Mouse (Mus musculus): ENCODE results near the gene Pik3ca. TPM values are rescaled to one million over a fixed set of nuclear protein-coding genes. Genes with fewer than 3 reads are reported as not detected.

Pik3ca gene
- polyA plus RNA-seq (2014; fragmentation: Nextera tagmentation; extraction: Ambion mirVana): 17.3 and 17.6 TPM in 2 replicates

DNA sequence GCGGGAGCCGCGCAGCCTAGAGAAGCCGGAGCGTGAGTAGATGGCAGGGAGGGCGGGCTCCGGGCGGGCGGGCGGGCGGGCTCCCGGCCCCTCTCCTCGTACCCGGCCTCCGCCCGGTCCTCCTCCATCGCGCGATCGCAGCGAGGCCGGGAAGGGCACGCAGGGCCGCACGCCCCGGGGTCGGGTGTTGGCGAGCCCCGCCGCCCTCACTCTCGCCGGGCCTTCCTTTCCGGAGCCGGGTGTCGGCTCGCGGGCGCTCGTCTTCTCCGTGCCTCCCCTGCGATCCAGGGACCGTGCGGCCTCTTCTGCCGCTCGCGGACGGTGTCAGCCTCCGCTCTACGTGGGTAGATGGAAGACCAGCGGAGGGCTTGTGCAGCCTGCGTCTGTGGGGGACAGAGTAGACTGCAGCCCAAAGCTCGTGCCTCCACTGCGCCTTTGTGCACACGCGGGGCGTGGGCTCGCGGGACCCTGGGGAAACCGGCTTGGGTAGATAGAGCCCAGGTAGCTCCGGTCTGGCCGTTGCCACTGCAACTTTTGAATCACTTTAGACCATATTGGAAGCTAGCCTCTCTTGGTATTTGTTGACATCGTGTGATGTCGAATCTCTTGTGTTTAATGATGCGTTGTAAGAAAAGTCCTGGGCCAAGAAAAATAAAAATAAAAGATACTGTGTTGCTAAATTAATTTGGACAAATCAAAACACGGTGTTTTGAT lies at the start of gene Pik3ca:
Pik3ca (plus strand) TSS at position 211 of the 714 bp plus-strand sequence.
- Histone ChIP-seq H3K4me2 (peak within 1 kb of the TSS; percentile 78), H3K27ac (ENCODE audit: low read depth) (peak within 1 kb of the TSS; percentile 99), H3K9ac (peak within 1 kb of the TSS; percentile 94), H3K4me3 (ENCODE audit: low read depth, low read length) (peak within 1 kb of the TSS; percentile 87), H3K27me3 (ENCODE audit: insufficient read depth, low read length) (no peaks in the 10 kb centered on the region), H3K36me3 (ENCODE audit: insufficient read depth) (no peaks in the 10 kb centered on the region), H3K9me3 (ENCODE audit: low read depth, low read length) (no peaks in the 10 kb centered on the region), H3K4me1 (ENCODE audit: insufficient read depth) (peaks cover 13% of the 10 kb centered on the region; the same call in 1 of the 2 replicates)
- no peak for TF ChIP-seq CTCF (IDR thresholded peaks at IDR 0.05; ENCODE audit: low read depth)
- WGBS: under 1% methylated on average over 59 of the region's 65 CpGs
- DNase-seq (peak; percentile 66), ATAC-seq (ENCODE audit: insufficient read depth) (peak; percentile 62)

- Histone ChIP-seq H3K4me1 (ENCODE audit: insufficient read depth) (no peaks in the 10 kb centered on the region), H3K9ac (no peak overlapping the region), H3K4me3 (ENCODE audit: low read depth, low read length) (no peak overlapping the region), H3K27ac (ENCODE audit: low read depth) (no peak overlapping the region), H3K27me3 (ENCODE audit: insufficient read depth, low read length) (no peaks in the 10 kb centered on the region), H3K4me2 (no peak overlapping the region), H3K36me3 (ENCODE audit: insufficient read depth) (0 out of 2 replicates have a peak, but pooled peaks cover 6% of the 10 kb centered on the region), H3K9me3 (ENCODE audit: low read depth, low read length) (no peaks in the 10 kb centered on the region)
- WGBS: 80% methylated on average over 6 of the region's 6 CpGs
- no peak for TF ChIP-seq CTCF (IDR thresholded peaks at IDR 0.05; ENCODE audit: low read depth)
- no peak for DNase-seq
- no peak for ATAC-seq (ENCODE audit: insufficient read depth)
Observed at GRCm38 (mm10) chr3:32347881-32348280, 49.6 kb upstream of the Pik3ca start.

DNA sequence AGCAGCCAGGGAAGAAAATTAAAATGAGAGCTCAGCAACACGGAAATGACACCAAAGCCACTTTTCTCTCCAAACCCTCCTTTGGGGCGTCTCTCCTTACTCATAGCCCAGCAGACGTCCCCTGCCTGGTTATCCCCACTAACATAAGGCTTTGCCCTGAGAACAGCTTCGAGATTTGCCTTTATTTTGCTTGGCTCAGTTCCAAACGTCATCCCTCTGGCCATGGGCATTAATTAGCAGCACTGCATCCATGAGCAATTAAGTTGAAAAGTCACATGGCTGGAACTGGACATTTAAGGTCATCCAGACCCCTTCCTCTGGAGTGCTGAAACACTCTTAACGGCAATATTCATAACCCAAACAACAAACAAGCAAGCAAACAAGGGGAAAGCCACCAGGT lies 36.2 kb upstream of the Pik3ca start:
- WGBS: 31% methylated on average over 6 of the region's 6 CpGs
- no peaks in the 10 kb centered on the region for H3K27me3 ChIP-seq (ENCODE audit: insufficient read depth, low read length)
- H3K9me3 ChIP-seq (ENCODE audit: low read depth, low read length): no peaks in the 10 kb centered on the region
- peaks cover 6% of the 10 kb centered on the region; the same call in 1 of the 2 replicates for H3K4me1 ChIP-seq (ENCODE audit: insufficient read depth)
- H3K9ac ChIP-seq: no peak overlapping the region
- H3K4me3 ChIP-seq (ENCODE audit: low read depth, low read length): no peak overlapping the region
- TF ChIP-seq CTCF (IDR thresholded peaks at IDR 0.05; ENCODE audit: low read depth): no peak
- no peak overlapping the region for H3K27ac ChIP-seq (ENCODE audit: low read depth)
- no peaks in the 10 kb centered on the region for H3K36me3 ChIP-seq (ENCODE audit: insufficient read depth)
- DNase-seq (peak; percentile 25), ATAC-seq (ENCODE audit: insufficient read depth) (no peak)
- H3K4me2 ChIP-seq: no peak overlapping the region

DNA sequence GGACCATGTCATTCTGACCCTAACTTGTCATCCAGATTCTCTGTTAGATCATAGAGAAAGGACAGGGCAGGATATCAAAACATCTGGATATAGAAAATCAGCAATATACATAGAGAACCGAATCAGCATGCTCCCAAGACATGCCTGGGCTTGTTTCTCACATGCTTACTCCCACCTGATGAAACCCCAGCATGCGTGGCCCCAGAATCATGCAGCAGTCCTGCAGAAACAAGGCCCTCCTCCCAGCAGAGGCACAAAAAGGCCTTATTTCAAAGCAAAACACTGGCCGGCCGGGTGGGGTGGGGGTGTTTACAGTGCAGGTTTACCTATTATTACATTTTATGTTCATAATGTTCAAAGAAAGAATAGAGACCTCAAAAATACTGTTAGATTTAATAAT lies 33.3 kb upstream of the Pik3ca start:
- Histone ChIP-seq H3K27me3 (ENCODE audit: insufficient read depth, low read length) (no peaks in the 10 kb centered on the region; the same call in 1 of the 2 replicates), H3K4me3 (ENCODE audit: low read depth, low read length) (0 out of 2 replicates have a peak overlapping the region, but pooled peaks have one; percentile 6), H3K9me3 (ENCODE audit: low read depth, low read length) (no peaks in the 10 kb centered on the region), H3K27ac (ENCODE audit: low read depth) (no peak overlapping the region), H3K36me3 (ENCODE audit: insufficient read depth) (no peaks in the 10 kb centered on the region), H3K4me2 (peak overlapping the region; percentile 89), H3K4me1 (ENCODE audit: insufficient read depth) (peaks cover 8% of the 10 kb centered on the region; the same call in 1 of the 2 replicates), H3K9ac (no peak overlapping the region; the same call in 1 of the 2 replicates)
- 62% methylated on average over 4 of the region's 4 CpGs for WGBS
- ATAC-seq (ENCODE audit: insufficient read depth) (no peak), DNase-seq (no peak)
- TF ChIP-seq CTCF (IDR thresholded peaks at IDR 0.05; ENCODE audit: low read depth): no peak

GRCm38 (mm10) chr3:32364841-32365545 lies 32.5 kb upstream of the Pik3ca start:
- peak; percentile 9; the same call in 1 of the 2 replicates for TF ChIP-seq CTCF (IDR thresholded peaks at IDR 0.05; ENCODE audit: low read depth)
- peaks cover 8% of the 10 kb centered on the region; the same call in 1 of the 2 replicates for H3K4me1 ChIP-seq (ENCODE audit: insufficient read depth)
- ATAC-seq (ENCODE audit: insufficient read depth) (peak; percentile 59), DNase-seq (peak; percentile 55)
- peak overlapping the region; percentile 74 for H3K9ac ChIP-seq
- peak overlapping the region; percentile 46; the same call in 1 of the 2 replicates for H3K27ac ChIP-seq (ENCODE audit: low read depth)
- under 1% methylated on average over 54 of the region's 54 CpGs for whole genome bisulfite sequencing
- peak overlapping the region; percentile 81 for H3K4me3 ChIP-seq (ENCODE audit: low read depth, low read length)
- H3K9me3 ChIP-seq (ENCODE audit: low read depth, low read length): no peaks in the 10 kb centered on the region
- no peaks in the 10 kb centered on the region for H3K36me3 ChIP-seq (ENCODE audit: insufficient read depth)
- H3K27me3 ChIP-seq (ENCODE audit: insufficient read depth, low read length): no peaks in the 10 kb centered on the region; the same call in 1 of the 2 replicates
- peak overlapping the region; percentile 89 for H3K4me2 ChIP-seq

DNA sequence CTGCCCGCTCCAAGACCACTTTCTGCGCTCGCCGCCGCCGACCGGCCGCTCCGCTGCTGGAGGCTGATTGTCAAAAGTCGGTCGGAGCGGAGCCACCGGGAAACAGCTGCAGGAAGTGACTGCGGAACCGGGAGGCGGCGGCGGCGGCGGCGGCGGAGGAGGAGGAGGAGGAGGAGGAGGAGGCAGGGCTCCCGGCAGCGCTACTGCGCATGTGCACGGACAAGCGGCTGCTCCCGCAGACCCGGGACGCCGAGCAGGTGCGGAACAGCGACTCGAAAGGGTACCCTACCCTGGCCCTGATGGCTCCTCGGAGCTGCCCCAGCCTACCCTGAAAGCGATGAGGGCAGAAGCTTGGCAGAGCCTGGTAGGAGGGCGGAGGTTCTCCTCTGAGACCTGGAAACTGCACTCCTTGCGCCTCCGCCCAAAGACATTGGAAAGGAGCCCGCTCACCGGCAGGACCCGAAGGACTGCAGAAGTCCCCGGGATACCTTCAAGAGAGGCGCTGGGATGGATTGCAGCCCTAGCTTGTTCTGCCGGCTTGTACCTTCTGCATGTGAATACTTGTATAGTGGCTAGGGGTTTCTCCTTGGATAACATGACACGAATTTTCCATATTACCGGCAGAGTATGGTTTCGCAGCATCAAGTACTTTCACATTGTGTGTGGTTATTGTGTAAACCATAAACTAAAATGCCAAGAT lies 31.8 kb upstream of the Pik3ca start, which contains the start of gene Zmat3:
Zmat3 (minus strand) TSS at position 469 of the 700 bp plus-strand sequence.
- WGBS: 2% methylated on average over 36 of the region's 48 CpGs
- peak within 1 kb of the TSS; percentile 81 for H3K4me3 ChIP-seq (ENCODE audit: low read depth, low read length)
- no peaks in the 10 kb centered on the region for H3K9me3 ChIP-seq (ENCODE audit: low read depth, low read length)
- no peaks in the 10 kb centered on the region; the same call in 1 of the 2 replicates for H3K27me3 ChIP-seq (ENCODE audit: insufficient read depth, low read length)
- peaks cover 8% of the 10 kb centered on the region; the same call in 1 of the 2 replicates for H3K4me1 ChIP-seq (ENCODE audit: insufficient read depth)
- no peaks in the 10 kb centered on the region for H3K36me3 ChIP-seq (ENCODE audit: insufficient read depth)
- DNase-seq (peak; percentile 79), ATAC-seq (ENCODE audit: insufficient read depth) (peak; percentile 79)
- peak within 1 kb of the TSS; percentile 89 for H3K4me2 ChIP-seq
- H3K27ac ChIP-seq (ENCODE audit: low read depth): peak within 1 kb of the TSS; percentile 46; the same call in 1 of the 2 replicates
- peak within 1 kb of the TSS; percentile 74 for H3K9ac ChIP-seq
- TF ChIP-seq CTCF (IDR thresholded peaks at IDR 0.05; ENCODE audit: low read depth): no peak

All from lung, embryonic 14.5 days (tissue).